Mouse (Mus musculus) midbrain, embryonic 16.5 days (tissue): ENCODE data around the gene Izumo1. TPM values are rescaled to one million over a fixed set of nuclear protein-coding genes. Genes with fewer than 3 reads are reported as not detected.

ENCODE experiments used
- ATAC-seq: fragments of 200-750 bp; cut with Nextera tagmentation; 2 replicates; pipeline ENCODE4 v1.8.0; 2017; ENCODE audit warnings: moderate TSS enrichment
- H3K27ac ChIP-seq: fragments of 300-500 bp; sonication (generic); 2 replicates; pipeline ENCODE4 v1.5.1; 2014; ENCODE audit warnings: mild to moderate bottlenecking, low read length, mixed read lengths
- H3K27me3 ChIP-seq: fragments of 300-500 bp; sonication (generic); 2 replicates; pipeline ENCODE4 v1.6.1; 2014; ENCODE audit warnings: low read depth, low read length, mixed read lengths; ENCODE audit not compliant: control insufficient read depth, insufficient read depth
- H3K36me3 ChIP-seq: fragments of 300-500 bp; sonication (generic); 2 replicates; pipeline ENCODE4 v1.6.1; 2014; ENCODE audit warnings: mild to moderate bottlenecking, low read length, moderate library complexity, mixed read lengths; ENCODE audit not compliant: control insufficient read depth, insufficient read depth
- H3K4me1 ChIP-seq: fragments of 300-500 bp; sonication (generic); 2 replicates; pipeline ENCODE4 v1.6.1; 2014; ENCODE audit warnings: mild to moderate bottlenecking, low read length, mixed read lengths; ENCODE audit not compliant: control insufficient read depth, insufficient read depth
- H3K4me2 ChIP-seq: fragments of 300-500 bp; sonication (generic); 2 replicates; pipeline ENCODE4 v1.6.1; 2014; ENCODE audit warnings: mild to moderate bottlenecking, low read length, mixed read lengths
- H3K4me3 ChIP-seq: fragments of 300-500 bp; sonication (generic); 2 replicates; pipeline ENCODE4 v1.5.1; 2014; ENCODE audit warnings: low read depth, mild to moderate bottlenecking, low read length, moderate library complexity, mixed read lengths
- H3K9ac ChIP-seq: fragments of 300-500 bp; sonication (generic); 2 replicates; pipeline ENCODE4 v1.6.1; 2014; ENCODE audit warnings: low read depth, low read length, mixed read lengths
- H3K9me3 ChIP-seq: fragments of 300-500 bp; sonication (generic); replicated peaks from 2 replicates; pipeline ENCODE4 v1.6.1; 2014; ENCODE audit warnings: mild to moderate bottlenecking, low read length, mixed read lengths; ENCODE audit not compliant: control insufficient read depth, poor library complexity, severe bottlenecking
- WGBS: fragments of 180-500 bp; shearing (Covaris S2); extraction: QIAGEN DNeasy Blood & Tissue Kit; methylation state at CpG from one replicate; pipeline ENCODE4 v1.1.7; 2014; 5-methylcytosine and 5-hydroxymethylcytosine counted together
- polyA plus RNA-seq: library from polyadenylated mRNA; unstranded; fragments of >200 nt; fragmentation: Nextera tagmentation; extraction: Ambion mirVana; gene quantifications from 2 replicates; pipeline ENCODE4 v1.2.1, GENCODE M21; 2015

The Izumo1 gene
- polyA plus RNA-seq, 1 experiment from 2014 or later = not detected

- Histone ChIP-seq H3K4me2 (no peak overlapping the region), H3K9me3 (no peaks in the 10 kb centered on the region), H3K4me1 (no peaks in the 10 kb centered on the region), H3K27me3 (no peaks in the 10 kb centered on the region), H3K4me3 (no peak overlapping the region), H3K36me3 (no peaks in the 10 kb centered on the region), H3K9ac (no peak overlapping the region), H3K27ac (no peak overlapping the region)
- 66% methylated on average over 13 of the region's 13 CpGs for WGBS
- ATAC-seq = no peak
Measured at GRCm38 (mm10) chr7:45665303-45666138, 43.9 kb downstream of the Izumo1 start.

- Histone ChIP-seq H3K27ac (no peak within 1 kb of the TSS), H3K4me1 (no peaks in the 10 kb centered on the region), H3K36me3 (no peaks in the 10 kb centered on the region), H3K4me2 (no peak within 1 kb of the TSS), H3K9me3 (no peaks in the 10 kb centered on the region), H3K9ac (no peak within 1 kb of the TSS), H3K4me3 (no peak within 1 kb of the TSS), H3K27me3 (no peaks in the 10 kb centered on the region)
- ATAC-seq = no peak
- WGBS = 81% methylated on average over 7 of the region's 7 CpGs
Measured at GRCm38 (mm10) chr7:45666161-45666560, 44.5 kb downstream of the Izumo1 start, which contains the start of gene Fut2. TSS of gene Fut2 (minus strand) at chr7:45666394.

- Histone ChIP-seq H3K4me1 (no peaks in the 10 kb centered on the region), H3K36me3 (no peaks in the 10 kb centered on the region), H3K27ac (no peak overlapping the region), H3K9me3 (no peaks in the 10 kb centered on the region), H3K27me3 (no peaks in the 10 kb centered on the region), H3K4me2 (no peak overlapping the region), H3K9ac (no peak overlapping the region), H3K4me3 (no peak overlapping the region)
- 74% methylated on average over 14 of the region's 14 CpGs for WGBS
- ATAC-seq = no peak
Measured at GRCm38 (mm10) chr7:45667761-45668160, 46.1 kb downstream of the Izumo1 start.

- ATAC-seq = no peak
- Histone ChIP-seq H3K36me3 (no peaks in the 10 kb centered on the region), H3K27ac (no peak overlapping the region), H3K4me3 (no peak overlapping the region), H3K9ac (no peak overlapping the region), H3K9me3 (no peaks in the 10 kb centered on the region), H3K27me3 (no peaks in the 10 kb centered on the region), H3K4me1 (no peaks in the 10 kb centered on the region), H3K4me2 (no peak overlapping the region)
- 95% methylated on average over 9 of the region's 9 CpGs for WGBS
Measured at GRCm38 (mm10) chr7:45668921-45669320, 47.3 kb downstream of the Izumo1 start.

GRCm38 (mm10) chr7:45677627-45678295 lies 56.1 kb downstream of the Izumo1 start:
- H3K4me1 ChIP-seq = peaks cover 3% of the 10 kb centered on the region; the same call in 1 of the 2 replicates
- no peak for ATAC-seq
- 78% methylated on average over 7 of the region's 7 CpGs for WGBS

More at GRCm38 (mm10) chr7:45677627-45678295, 56.1 kb downstream of the Izumo1 start:
- Histone ChIP-seq H3K27me3 (no peaks in the 10 kb centered on the region), H3K9me3 (no peaks in the 10 kb centered on the region), H3K36me3 (no peaks in the 10 kb centered on the region), H3K4me3 (no peak overlapping the region), H3K27ac (no peak overlapping the region), H3K9ac (no peak overlapping the region), H3K4me2 (no peak overlapping the region)

Other genes starting within 250 kb of the Izumo1 start
- 157 and 186 TPM in 2 replicates for gene Snrnp70, start 226.1 kb upstream of the Izumo1 start, polyA plus RNA-seq
- not detected in 2 replicates for gene Kcna7, start 216.2 kb upstream of the Izumo1 start, polyA plus RNA-seq
- not detected in 2 replicates for gene Ntf5, start 208.1 kb upstream of the Izumo1 start, polyA plus RNA-seq
- gene Lhb, start 201.0 kb upstream of the Izumo1 start, polyA plus RNA-seq = 0.39 and 0.88 TPM in 2 replicates
- 20.9 and 21.8 TPM in 2 replicates for gene Gys1, start 187.0 kb upstream of the Izumo1 start, polyA plus RNA-seq
- gene Ruvbl2, start 183.7 kb upstream of the Izumo1 start, polyA plus RNA-seq = 103 and 110 TPM in 2 replicates
- 5,323 and 5,449 TPM in 2 replicates for gene Ftl1, start 161.9 kb upstream of the Izumo1 start, polyA plus RNA-seq
- gene Bax, start 154.9 kb upstream of the Izumo1 start, polyA plus RNA-seq = 232 and 243 TPM in 2 replicates
- 0.15 and 0.16 TPM in 2 replicates for gene Tulp2, start 139.9 kb upstream of the Izumo1 start, polyA plus RNA-seq
- not detected in 2 replicates for gene Gm45808, start 135.0 kb upstream of the Izumo1 start, polyA plus RNA-seq
- gene Dhdh, start 133.0 kb upstream of the Izumo1 start, polyA plus RNA-seq = 4.1 and 4.2 TPM in 2 replicates
- 107 and 119 TPM in 2 replicates for gene Nucb1, start 111.4 kb upstream of the Izumo1 start, polyA plus RNA-seq
- 10.5 and 13.9 TPM in 2 replicates for gene Ppp1r15a, start 95.5 kb upstream of the Izumo1 start, polyA plus RNA-seq
- gene Plekha4, start 95.5 kb upstream of the Izumo1 start, polyA plus RNA-seq = 0.81 and 0.87 TPM in 2 replicates
- 0.21 TPM in 1 of 2 replicates, not detected in the other for gene Hsd17b14, start 66.9 kb upstream of the Izumo1 start, polyA plus RNA-seq
- 23.6 and 25.0 TPM in 2 replicates for gene Bcat2, start 51.7 kb upstream of the Izumo1 start, polyA plus RNA-seq
- not detected in 2 replicates for gene Fgf21, start 6.3 kb upstream of the Izumo1 start, polyA plus RNA-seq
- not detected in 2 replicates for gene Fut1, start 4.5 kb upstream of the Izumo1 start, polyA plus RNA-seq
- 17.2 and 18.5 TPM in 2 replicates for gene Rasip1, start 5.7 kb downstream of the Izumo1 start, polyA plus RNA-seq
- gene Mamstr, start 18.2 kb downstream of the Izumo1 start, polyA plus RNA-seq = 3.4 and 4.6 TPM in 2 replicates
- 0.16 TPM in 2 replicates for gene Fut2, start 44.6 kb downstream of the Izumo1 start, polyA plus RNA-seq
- 0.23 and 0.71 TPM in 2 replicates for gene Ntn5, start 62.2 kb downstream of the Izumo1 start, polyA plus RNA-seq
- gene Sec1, start 72.6 kb downstream of the Izumo1 start, polyA plus RNA-seq = 0.24 and 0.28 TPM in 2 replicates
- gene Car11, start 78.0 kb downstream of the Izumo1 start, polyA plus RNA-seq = 71.6 and 89.9 TPM in 2 replicates
- gene Dbp, start 83.3 kb downstream of the Izumo1 start, polyA plus RNA-seq = 2.3 and 3.4 TPM in 2 replicates
- 475 and 495 TPM in 2 replicates for gene Rpl18, start 93.6 kb downstream of the Izumo1 start, polyA plus RNA-seq
- gene Sphk2, start 96.2 kb downstream of the Izumo1 start, polyA plus RNA-seq = 21.9 and 23.0 TPM in 2 replicates
- gene Fam83e, start 99.4 kb downstream of the Izumo1 start, polyA plus RNA-seq = 0.48 and 0.62 TPM in 2 replicates
- gene Spaca4, start 104.0 kb downstream of the Izumo1 start, polyA plus RNA-seq = not detected in 2 replicates
- gene Lmtk3, start 161.9 kb downstream of the Izumo1 start, polyA plus RNA-seq = 19.6 and 26.7 TPM in 2 replicates
- 6.1 and 6.4 TPM in 2 replicates for gene Sult2b1, start 162.9 kb downstream of the Izumo1 start, polyA plus RNA-seq
- gene Cyth2, start 192.8 kb downstream of the Izumo1 start, polyA plus RNA-seq = 275 and 307 TPM in 2 replicates
- 1.2 and 1.3 TPM in 2 replicates for gene Kcnj14, start 203.0 kb downstream of the Izumo1 start, polyA plus RNA-seq
- 38.4 and 45.8 TPM in 2 replicates for gene Grwd1, start 209.1 kb downstream of the Izumo1 start, polyA plus RNA-seq